Mouse (Mus musculus) kidney, embryonic 16.5 days (tissue): ENCODE measurements around the gene Ambra1. TPM values are rescaled to one million over a fixed set of nuclear protein-coding genes. Genes with fewer than 3 reads are reported as not detected.
A peak's percentile ranks its signal among the peaks of the same experiment; 100 is the strongest.

ENCODE experiments used
- ATAC-seq: fragments of 200-750 bp; cut with Nextera tagmentation; 2 replicates; pipeline ENCODE4 v1.8.0; 2017; ENCODE audit warnings: moderate TSS enrichment; ENCODE audit not compliant: low FRiP score, low TSS enrichment
- H3K27ac ChIP-seq: fragments of 300-500 bp; sonication (generic); 2 replicates; pipeline ENCODE4 v1.5.1; 2014; ENCODE audit warnings: low read length
- H3K27me3 ChIP-seq: fragments of 300-500 bp; sonication (generic); 2 replicates; pipeline ENCODE4 v1.6.1; 2014; ENCODE audit warnings: low read length, control low read depth, mixed read lengths; ENCODE audit not compliant: insufficient read depth
- H3K36me3 ChIP-seq: fragments of 300-500 bp; sonication (generic); 2 replicates; pipeline ENCODE4 v1.6.1; 2014; ENCODE audit warnings: low read length, control low read depth, mixed read lengths; ENCODE audit not compliant: insufficient read depth
- H3K4me1 ChIP-seq: fragments of 300-500 bp; sonication (generic); 2 replicates; pipeline ENCODE4 v1.6.1; 2014; ENCODE audit warnings: low read length, control low read depth, mixed read lengths; ENCODE audit not compliant: insufficient read depth
- H3K4me2 ChIP-seq: fragments of 300-500 bp; sonication (generic); replicated peaks from 2 replicates; pipeline ENCODE4 v1.6.1; 2014; ENCODE audit warnings: low read depth, low read length
- H3K4me3 ChIP-seq: fragments of 300-500 bp; sonication (generic); 2 replicates; pipeline ENCODE4 v1.5.1; 2014; ENCODE audit warnings: mild to moderate bottlenecking, low read length
- H3K9ac ChIP-seq: fragments of 300-500 bp; sonication (generic); replicated peaks from 2 replicates; pipeline ENCODE4 v1.6.1; 2014; ENCODE audit warnings: low read length
- H3K9me3 ChIP-seq: fragments of 300-500 bp; sonication (generic); 2 replicates; pipeline ENCODE4 v1.6.1; 2016; ENCODE audit warnings: low read length, control low read depth
- WGBS: fragments of 180-500 bp; shearing (Covaris S2); extraction: QIAGEN DNeasy Blood & Tissue Kit; methylation state at CpG from one replicate; pipeline ENCODE4 v1.1.7; 2014; 5-methylcytosine and 5-hydroxymethylcytosine counted together
- polyA plus RNA-seq: library from polyadenylated mRNA; unstranded; fragments of >200 nt; fragmentation: Nextera tagmentation; extraction: Ambion mirVana; gene quantifications from 2 replicates; pipeline ENCODE4 v1.2.1, GENCODE M21; 2015

Ambra1 gene
- polyA plus RNA-seq, 1 experiment from 2014 or later: 20.7 TPM

GRCm38 (mm10) chr2:91727011-91727410, 2.9 kb upstream of the Ambra1 start:
- Histone ChIP-seq H3K9me3 (no peaks in the 10 kb centered on the region), H3K27ac (no peak overlapping the region), H3K4me3 (no peak overlapping the region), H3K9ac (no peak overlapping the region), H3K4me1 (no peaks in the 10 kb centered on the region), H3K4me2 (no peak overlapping the region), H3K36me3 (no peaks in the 10 kb centered on the region), H3K27me3 (peaks cover 3% of the 10 kb centered on the region; the same call in 1 of the 2 replicates)
- ATAC-seq: no peak
- WGBS: 89% methylated on average over 3 of the region's 3 CpGs

- 0 out of 2 replicates have a peak, but pooled peaks have one; percentile 29 for ATAC-seq
- 13% methylated on average over 4 of the region's 4 CpGs for WGBS
- 0 out of 2 replicates have a peak, but pooled peaks cover 6% of the 10 kb centered on the region for H3K36me3 ChIP-seq
- peak overlapping the region; percentile 83 for H3K4me3 ChIP-seq
- peaks cover 3% of the 10 kb centered on the region; the same call in 1 of the 2 replicates for H3K27me3 ChIP-seq
- H3K4me2 ChIP-seq: peak overlapping the region; percentile 45
- no peaks in the 10 kb centered on the region for H3K9me3 ChIP-seq
- H3K9ac ChIP-seq: no peak overlapping the region
- H3K4me1 ChIP-seq: no peaks in the 10 kb centered on the region
- H3K27ac ChIP-seq: no peak overlapping the region
Observed at GRCm38 (mm10) chr2:91729571-91729970, 363 bp upstream of the Ambra1 start.

GRCm38 (mm10) chr2:91735221-91735620, 5.3 kb downstream of the Ambra1 start:
- no peak for ATAC-seq
- Histone ChIP-seq H3K9ac (no peak overlapping the region), H3K27ac (no peak overlapping the region), H3K4me1 (0 out of 2 replicates have a peak, but pooled peaks cover 3% of the 10 kb centered on the region), H3K4me2 (no peak overlapping the region), H3K36me3 (0 out of 2 replicates have a peak, but pooled peaks cover 6% of the 10 kb centered on the region), H3K4me3 (no peak overlapping the region), H3K27me3 (no peaks in the 10 kb centered on the region), H3K9me3 (no peaks in the 10 kb centered on the region)
- WGBS: 86% methylated on average over 5 of the region's 5 CpGs

GRCm38 (mm10) chr2:91739586-91739985, 9.7 kb downstream of the Ambra1 start:
- no peak overlapping the region for H3K4me3 ChIP-seq
- WGBS: 96% methylated on average over 1 of the region's 1 CpGs
- no peak overlapping the region for H3K4me2 ChIP-seq
- H3K36me3 ChIP-seq: no peaks in the 10 kb centered on the region
- H3K27ac ChIP-seq: no peak overlapping the region
- 0 out of 2 replicates have a peak, but pooled peaks cover 3% of the 10 kb centered on the region for H3K4me1 ChIP-seq
- no peaks in the 10 kb centered on the region for H3K27me3 ChIP-seq
- no peak for ATAC-seq
- H3K9me3 ChIP-seq: no peaks in the 10 kb centered on the region
- no peak overlapping the region for H3K9ac ChIP-seq

- 92% methylated on average over 5 of the region's 5 CpGs for WGBS
- Histone ChIP-seq H3K27ac (no peak overlapping the region), H3K36me3 (no peaks in the 10 kb centered on the region), H3K27me3 (no peaks in the 10 kb centered on the region), H3K9ac (no peak overlapping the region), H3K4me1 (peaks cover 1% of the 10 kb centered on the region), H3K4me3 (no peak overlapping the region), H3K9me3 (no peaks in the 10 kb centered on the region), H3K4me2 (no peak overlapping the region)
- no peak for ATAC-seq
Observed at GRCm38 (mm10) chr2:91744686-91745085, 14.8 kb downstream of the Ambra1 start.

GRCm38 (mm10) chr2:91749811-91750261, 19.9 kb downstream of the Ambra1 start:
- Histone ChIP-seq H3K36me3 (no peaks in the 10 kb centered on the region), H3K27ac (no peak overlapping the region), H3K9ac (no peak overlapping the region), H3K27me3 (no peaks in the 10 kb centered on the region), H3K4me2 (no peak overlapping the region), H3K4me1 (peaks cover 8% of the 10 kb centered on the region), H3K9me3 (no peaks in the 10 kb centered on the region), H3K4me3 (no peak overlapping the region)
- WGBS: 48% methylated on average over 2 of the region's 2 CpGs
- no peak for ATAC-seq

GRCm38 (mm10) chr2:91771921-91772705, 42.2 kb downstream of the Ambra1 start:
- no peak overlapping the region for H3K4me3 ChIP-seq
- 86% methylated on average over 17 of the region's 17 CpGs for WGBS
- no peaks in the 10 kb centered on the region for H3K4me1 ChIP-seq
- no peaks in the 10 kb centered on the region for H3K9me3 ChIP-seq
- H3K36me3 ChIP-seq: peaks cover 47% of the 10 kb centered on the region
- ATAC-seq: no peak
- H3K27ac ChIP-seq: no peak overlapping the region
- no peak overlapping the region for H3K4me2 ChIP-seq
- H3K27me3 ChIP-seq: no peaks in the 10 kb centered on the region
- H3K9ac ChIP-seq: no peak overlapping the region

GRCm38 (mm10) chr2:91773309-91773708, 43.4 kb downstream of the Ambra1 start:
- H3K4me3 ChIP-seq: no peak overlapping the region
- no peak overlapping the region for H3K27ac ChIP-seq
- no peaks in the 10 kb centered on the region for H3K4me1 ChIP-seq
- 96% methylated on average over 7 of the region's 7 CpGs for WGBS
- no peaks in the 10 kb centered on the region for H3K27me3 ChIP-seq
- no peak overlapping the region for H3K9ac ChIP-seq
- H3K4me2 ChIP-seq: no peak overlapping the region
- no peaks in the 10 kb centered on the region for H3K9me3 ChIP-seq
- H3K36me3 ChIP-seq: peaks cover 47% of the 10 kb centered on the region
- no peak for ATAC-seq

- H3K4me1 ChIP-seq: no peaks in the 10 kb centered on the region
- H3K4me2 ChIP-seq: no peak overlapping the region
- no peak overlapping the region for H3K4me3 ChIP-seq
- no peaks in the 10 kb centered on the region for H3K27me3 ChIP-seq
- H3K9me3 ChIP-seq: no peaks in the 10 kb centered on the region
- no peak overlapping the region for H3K27ac ChIP-seq
- 72% methylated on average over 3 of the region's 3 CpGs for WGBS
- no peak for ATAC-seq
- H3K36me3 ChIP-seq: peaks cover 8% of the 10 kb centered on the region; the same call in 1 of the 2 replicates
- no peak overlapping the region for H3K9ac ChIP-seq
Observed at GRCm38 (mm10) chr2:91779166-91779565, 49.2 kb downstream of the Ambra1 start.

- Histone ChIP-seq H3K4me2 (no peak overlapping the region), H3K9ac (no peak overlapping the region), H3K36me3 (no peaks in the 10 kb centered on the region), H3K27me3 (no peaks in the 10 kb centered on the region), H3K4me3 (no peak overlapping the region), H3K4me1 (peaks cover 7% of the 10 kb centered on the region; the same call in 1 of the 2 replicates), H3K9me3 (no peaks in the 10 kb centered on the region), H3K27ac (no peak overlapping the region)
- 21% methylated on average over 2 of the region's 2 CpGs for WGBS
- ATAC-seq: no peak
Observed at GRCm38 (mm10) chr2:91791621-91792020, 61.7 kb downstream of the Ambra1 start.
